Mouse (Mus musculus): ENCODE results near the gene Tmem115.

- no peak for TF ChIP-seq CTCF (IDR thresholded peaks at IDR 0.05; ENCODE audit: low read depth, low read length)
- TF ChIP-seq EP300 (IDR thresholded peaks at IDR 0.05; ENCODE audit: insufficient read depth, low read depth, low read length) = no peak
- no peak for TF ChIP-seq POLR2A (IDR thresholded peaks at IDR 0.05; ENCODE audit: insufficient read depth, low read length)
These were observed 22.6 kb downstream of the Tmem115 start for GRCm38 (mm10) chr9:107556346-107556745.
